Mouse (Mus musculus) CD8-positive naive resting alpha-beta T cell, adult 57 days (primary cell): Measurements from ENCODE around the gene Senp7. TPM values are rescaled to one million over a fixed set of nuclear protein-coding genes. Genes with fewer than 3 reads are reported as not detected.

ENCODE experiments used
- total RNA-seq: library from RNA; stranded (reverse); gene quantifications from one replicate; pipeline ENCODE4 v1.2.4, GENCODE M21; 2023

Senp7 gene
- 81.0 TPM for total RNA-seq

DNA sequence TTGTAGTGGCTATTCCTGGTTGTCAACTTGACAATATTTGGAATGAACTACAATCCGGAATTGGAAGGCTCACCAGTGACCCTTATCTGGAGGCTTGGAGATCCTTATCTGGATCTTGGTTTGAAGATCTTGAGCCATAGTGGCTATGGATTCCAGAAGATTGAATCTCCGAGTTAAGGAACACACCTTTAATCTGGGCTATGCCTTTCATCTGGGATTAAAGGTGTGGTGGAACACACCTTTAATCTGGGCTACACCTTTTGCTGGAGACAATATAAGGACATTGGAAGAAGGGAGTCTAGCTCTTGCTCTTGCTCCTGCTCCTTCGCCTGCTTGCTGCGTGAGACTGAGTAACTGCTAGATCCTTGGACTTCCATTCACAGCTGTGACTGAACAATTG, at the start of gene Senp7:
Senp7 (plus strand) TSS at position 301 of the 400 bp plus-strand sequence.

GRCm38 (mm10) chr16:56029661-56030082, 18.5 kb upstream of the Senp7 start, which contains the start of gene Pcnp:
TSS of gene Pcnp (minus strand) at chr16:56029739.

DNA sequence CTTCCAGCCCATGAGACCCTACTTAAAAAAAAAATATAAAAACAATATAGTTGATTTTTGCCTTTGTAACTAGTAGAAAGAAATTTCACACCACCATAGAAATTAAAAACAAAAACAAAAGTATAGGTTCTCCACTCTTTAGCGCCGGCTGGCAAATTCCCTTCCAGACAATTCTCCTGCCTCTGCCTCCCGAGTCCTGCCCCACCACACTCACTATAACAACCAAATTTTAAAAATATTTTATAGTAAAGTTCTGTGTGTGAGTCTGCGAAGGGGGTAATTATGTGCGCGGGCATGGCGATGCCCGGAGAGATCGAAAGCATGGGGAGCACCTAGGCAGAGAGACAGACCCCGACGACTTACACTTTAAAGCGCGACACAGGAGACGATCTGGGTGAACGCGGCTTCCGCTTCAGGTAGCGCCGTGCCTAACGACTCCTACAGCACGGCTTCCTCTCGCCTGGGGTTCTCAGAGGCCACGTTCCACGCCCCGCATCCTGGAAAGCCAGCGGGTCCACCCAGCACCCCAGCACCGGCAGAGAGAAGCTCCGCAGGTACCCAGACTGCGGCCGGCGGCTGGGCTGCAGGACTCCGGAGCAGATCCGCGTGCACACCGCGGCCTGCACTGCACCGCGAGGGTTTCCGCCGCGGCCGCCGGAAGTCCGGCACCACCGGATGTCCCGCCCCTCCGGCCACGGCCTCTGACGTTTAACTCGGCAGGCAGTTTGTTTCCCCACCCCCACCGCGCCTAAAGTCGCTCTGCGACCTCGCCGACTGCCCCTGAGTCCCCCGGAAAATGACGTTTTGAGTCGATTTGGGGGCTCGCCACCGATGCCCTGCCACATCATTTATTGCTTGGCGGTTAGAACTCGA, 10.8 kb upstream of the Senp7 start, which contains the start of gene Trmt10c:
Trmt10c (minus strand) TSS at position 682 of the 873 bp plus-strand sequence.

GRCm38 (mm10) chr16:56204051-56204450, 155.9 kb downstream of the Senp7 start, which contains the start of gene Impg2:
TSS of gene Impg2 (plus strand) at chr16:56204313.

Other genes with a start within 250 kb of the Senp7 start
- 87.6 TPM for gene Nfkbiz, start 209.4 kb upstream of the Senp7 start, total RNA-seq
- 9.1 TPM for gene Nxpe3, start 153.1 kb upstream of the Senp7 start, total RNA-seq
- 61.5 TPM for gene Cep97, start 113.5 kb upstream of the Senp7 start, total RNA-seq
- gene Rpl24, start 82.1 kb upstream of the Senp7 start, total RNA-seq: 1,040 TPM
- 45.5 TPM for gene Zbtb11, start 74.5 kb upstream of the Senp7 start, total RNA-seq
- 95.4 TPM for gene Pcnp, start 18.6 kb upstream of the Senp7 start, total RNA-seq
- gene Trmt10c, start 10.5 kb upstream of the Senp7 start, total RNA-seq: 14.1 TPM
- gene Impg2, start 156.0 kb downstream of the Senp7 start, total RNA-seq: 2.2 TPM